Mouse (Mus musculus): Measurements from ENCODE around the gene Cnksr1.

The Cnksr1 gene

GRCm38 (mm10) chr4:134246256-134246655 lies 8.1 kb upstream of the Cnksr1 start:
- DNase-seq (ENCODE audit: low read depth, low spot score): no peak
- Histone ChIP-seq H3K27me3 (ENCODE audit: control insufficient read depth, insufficient read depth, low read length, poor library complexity, severe bottlenecking) (no peaks in the 10 kb centered on the region), H3K36me3 (ENCODE audit: control insufficient read depth, insufficient read depth, low read length, poor library complexity, severe bottlenecking) (no peaks in the 10 kb centered on the region)

DNA sequence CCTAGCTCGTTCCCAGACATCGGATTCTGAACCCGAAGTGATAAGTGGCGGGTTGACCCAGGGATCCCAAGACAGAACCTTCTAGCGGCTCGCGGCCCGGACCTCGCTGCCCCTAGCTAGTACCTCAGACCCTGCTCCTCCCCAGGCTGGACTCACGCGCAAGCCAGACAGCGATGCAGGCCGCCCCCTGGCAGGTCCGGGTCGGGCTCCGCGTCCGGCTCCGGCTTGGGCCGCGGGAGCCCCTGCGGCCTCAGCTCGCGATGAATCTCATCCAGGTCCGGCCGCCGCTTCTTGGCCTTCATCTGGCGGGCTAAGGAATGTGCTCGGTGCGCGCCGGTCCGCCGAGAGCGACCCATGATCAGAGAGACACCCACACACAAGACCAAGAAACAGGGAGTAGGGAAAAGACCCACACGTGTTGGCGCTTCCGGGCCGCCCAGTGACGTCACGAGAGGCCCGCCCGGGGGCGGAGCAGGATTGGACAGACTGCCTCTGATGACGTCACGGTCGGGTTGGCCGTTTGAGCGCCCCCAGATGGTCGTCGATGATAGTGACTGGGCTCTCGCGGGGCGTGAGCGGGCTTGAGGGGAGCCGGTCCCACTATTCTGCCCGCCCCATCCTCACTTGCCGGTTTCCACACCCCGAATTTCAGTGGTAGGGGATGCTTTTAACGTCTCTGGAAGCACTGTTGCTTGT lies 7.1 kb upstream of the Cnksr1 start, which contains the start of gene Zfp593:
Gene Zfp593 (minus strand): TSS at position 445 of the 696 bp plus-strand sequence.
- peak; percentile 95 for DNase-seq (ENCODE audit: low read depth, low spot score)
- H3K36me3 ChIP-seq (ENCODE audit: control insufficient read depth, insufficient read depth, low read length, poor library complexity, severe bottlenecking): no peaks in the 10 kb centered on the region
- H3K27me3 ChIP-seq (ENCODE audit: control insufficient read depth, insufficient read depth, low read length, poor library complexity, severe bottlenecking): no peaks in the 10 kb centered on the region

DNA sequence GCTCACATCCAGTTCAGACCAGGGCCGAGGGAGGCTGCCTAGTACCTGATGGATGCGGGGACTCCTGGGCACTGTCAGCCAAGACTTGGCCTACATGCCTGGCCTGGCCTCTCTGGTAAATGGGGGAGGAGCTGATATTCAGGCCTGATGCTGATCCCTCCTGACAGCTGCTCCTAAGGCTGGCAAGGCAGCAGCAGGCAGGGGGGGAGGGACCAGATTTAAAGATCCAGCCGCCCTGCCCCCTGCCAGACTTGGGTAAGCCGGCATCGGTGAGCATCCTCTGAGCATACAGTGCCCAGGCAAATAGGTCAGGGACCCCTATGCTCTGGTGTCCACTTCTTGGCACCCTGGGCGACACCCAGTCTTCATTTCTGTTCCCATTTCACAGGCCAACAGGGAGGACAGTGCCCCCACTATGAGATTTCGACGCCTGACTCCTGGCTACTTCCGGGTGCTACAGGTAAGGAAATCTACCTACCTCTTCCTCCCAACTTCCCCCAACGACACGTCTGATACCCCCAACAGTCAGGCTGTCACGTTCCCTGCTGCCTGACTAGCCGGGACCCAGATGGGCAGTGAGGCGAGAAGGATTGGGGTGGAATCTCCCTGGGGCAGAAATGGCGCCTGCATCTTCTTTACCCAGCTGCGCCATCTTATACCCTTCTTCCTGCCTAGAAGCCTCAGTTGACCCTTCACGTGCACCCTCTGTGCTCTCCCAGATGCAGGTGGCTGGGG lies 5.5 kb upstream of the Cnksr1 start, which contains the start of gene E130218I03Rik:
Gene E130218I03Rik (plus strand): TSS at position 147 of the 735 bp plus-strand sequence.
- DNase-seq (ENCODE audit: low read depth, low spot score): no peak
- Histone ChIP-seq H3K36me3 (ENCODE audit: control insufficient read depth, insufficient read depth, low read length, poor library complexity, severe bottlenecking) (no peaks in the 10 kb centered on the region), H3K27me3 (ENCODE audit: control insufficient read depth, insufficient read depth, low read length, poor library complexity, severe bottlenecking) (no peaks in the 10 kb centered on the region)

DNA sequence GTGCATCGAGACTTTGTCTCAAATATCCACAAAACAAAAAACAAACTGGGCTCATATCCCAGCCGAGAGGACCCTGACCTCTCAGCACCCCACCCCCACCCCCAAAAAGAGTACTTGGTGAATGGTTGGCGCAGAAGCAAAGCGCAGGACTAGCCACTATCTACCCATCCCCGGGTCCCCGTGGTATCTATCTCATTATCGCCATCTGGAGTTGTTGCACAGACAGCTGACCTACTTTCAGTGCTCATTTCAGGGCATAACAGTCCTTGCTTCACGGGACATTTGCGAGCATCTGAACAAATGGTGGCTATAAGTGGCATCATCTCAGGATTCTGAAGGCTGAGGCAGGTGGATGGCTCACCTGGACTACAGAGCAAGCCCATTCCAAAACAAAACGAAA lies 487 bp upstream of the Cnksr1 start:
- DNase-seq (ENCODE audit: low read depth, low spot score): no peak
- no peaks in the 10 kb centered on the region for H3K27me3 ChIP-seq (ENCODE audit: control insufficient read depth, insufficient read depth, low read length, poor library complexity, severe bottlenecking)
- no peaks in the 10 kb centered on the region for H3K36me3 ChIP-seq (ENCODE audit: control insufficient read depth, insufficient read depth, low read length, poor library complexity, severe bottlenecking)

DNA sequence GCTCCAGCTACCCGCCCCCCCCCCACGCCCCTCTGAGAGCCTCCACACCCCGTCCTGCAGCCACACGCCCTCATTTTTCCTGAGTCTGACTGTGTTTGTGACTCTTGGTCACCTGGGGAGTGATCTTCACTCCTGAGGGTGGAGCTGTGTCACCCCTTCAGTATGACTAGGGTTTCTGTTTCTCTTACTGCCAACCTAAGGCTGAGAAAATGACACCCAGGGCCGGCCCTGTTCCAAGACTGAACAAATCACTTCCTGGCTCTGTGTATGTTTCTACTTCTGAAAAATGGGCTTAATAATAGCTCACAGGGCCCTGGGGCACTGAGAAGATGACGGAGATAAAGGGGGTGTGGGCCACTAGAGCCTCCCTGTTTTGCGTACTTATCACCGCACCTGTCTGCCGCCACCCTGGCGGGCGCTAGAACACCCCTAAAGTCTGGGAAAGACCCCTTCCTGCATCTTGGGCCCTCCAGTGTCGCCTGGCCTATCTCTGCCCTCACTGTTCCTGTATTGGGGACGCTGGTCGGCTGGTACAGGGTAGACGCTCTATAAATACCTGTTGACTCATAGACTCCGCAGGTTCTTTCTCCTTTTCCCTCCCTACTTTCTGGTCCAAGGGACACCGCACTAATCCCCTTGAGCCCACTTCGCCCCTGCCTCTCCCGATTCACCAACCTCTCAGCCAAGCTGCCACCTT lies 469 bp downstream of the Cnksr1 start:
- Histone ChIP-seq H3K36me3 (ENCODE audit: control insufficient read depth, insufficient read depth, low read length, poor library complexity, severe bottlenecking) (no peaks in the 10 kb centered on the region), H3K27me3 (ENCODE audit: control insufficient read depth, insufficient read depth, low read length, poor library complexity, severe bottlenecking) (no peaks in the 10 kb centered on the region)
- no peak for DNase-seq (ENCODE audit: low read depth, low spot score)

DNA sequence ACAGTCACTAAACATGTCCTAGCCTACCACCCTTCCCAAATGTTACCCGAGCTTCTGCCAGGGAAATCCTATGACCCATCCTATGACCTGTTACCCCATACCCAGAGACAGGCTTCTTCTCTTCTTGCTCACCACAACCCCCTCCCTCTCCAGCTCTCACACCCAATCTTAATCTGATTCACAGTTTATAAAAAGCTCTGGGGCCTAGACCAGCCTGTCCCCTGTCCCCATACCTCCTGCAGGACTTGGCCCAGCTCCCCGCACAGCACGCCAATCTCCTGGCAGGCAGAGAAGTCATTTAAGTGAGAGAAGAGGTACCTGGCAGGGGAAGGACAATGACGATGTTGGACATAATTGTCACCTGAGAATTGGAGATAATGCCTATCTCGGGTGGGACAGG lies 3.3 kb downstream of the Cnksr1 start:
- Histone ChIP-seq H3K36me3 (ENCODE audit: control insufficient read depth, insufficient read depth, low read length, poor library complexity, severe bottlenecking) (no peaks in the 10 kb centered on the region), H3K27me3 (ENCODE audit: control insufficient read depth, insufficient read depth, low read length, poor library complexity, severe bottlenecking) (no peaks in the 10 kb centered on the region)
- DNase-seq (ENCODE audit: low read depth, low spot score): no peak

DNA sequence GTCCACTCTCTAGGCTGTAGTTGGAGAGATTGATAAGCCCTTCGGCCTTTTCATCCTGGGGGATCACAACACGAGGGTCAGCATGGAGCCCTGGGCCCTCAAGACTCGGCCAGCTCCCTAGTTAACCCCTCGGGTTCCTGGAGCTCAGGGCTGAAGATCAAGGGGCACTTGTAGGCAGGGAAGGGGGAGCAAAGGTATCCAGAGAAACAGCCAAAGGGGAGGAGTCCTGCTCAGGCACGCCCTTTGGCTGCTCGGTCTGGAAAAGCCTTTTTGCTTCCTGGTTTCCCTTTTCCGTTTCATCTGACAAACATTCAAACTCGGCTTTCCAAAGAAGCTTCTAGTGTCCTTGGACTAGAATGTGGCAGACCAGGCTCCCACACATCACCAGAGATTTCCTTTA lies 7.8 kb downstream of the Cnksr1 start:
- no peaks in the 10 kb centered on the region for H3K36me3 ChIP-seq (ENCODE audit: control insufficient read depth, insufficient read depth, low read length, poor library complexity, severe bottlenecking)
- H3K27me3 ChIP-seq (ENCODE audit: control insufficient read depth, insufficient read depth, low read length, poor library complexity, severe bottlenecking): no peaks in the 10 kb centered on the region
- DNase-seq (ENCODE audit: low read depth, low spot score): no peak

DNA sequence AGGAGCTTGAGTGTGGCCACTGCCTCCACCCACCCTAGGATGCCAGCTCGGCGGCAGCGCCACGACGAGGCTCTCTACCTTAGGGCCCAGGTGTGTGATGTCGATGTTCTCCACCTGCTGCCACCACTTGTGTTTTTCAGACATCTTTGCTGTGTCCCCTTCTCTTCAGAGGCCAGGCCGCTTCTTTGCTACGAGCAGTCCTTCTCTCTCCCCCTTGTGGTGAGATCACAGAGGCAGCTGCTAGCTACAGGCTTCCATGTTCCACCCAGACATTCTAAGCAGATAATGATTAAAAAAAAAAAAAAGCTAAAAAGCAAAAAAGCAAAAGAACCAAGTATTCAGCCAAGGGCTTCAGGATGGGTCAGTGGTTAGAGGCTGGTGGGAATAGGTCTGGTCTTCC lies 11.0 kb downstream of the Cnksr1 start, which contains the start of gene Catsper4:
Gene Catsper4 (minus strand): TSS at position 190 of the 400 bp plus-strand sequence.
- Histone ChIP-seq H3K27me3 (ENCODE audit: control insufficient read depth, insufficient read depth, low read length, poor library complexity, severe bottlenecking) (no peaks in the 10 kb centered on the region), H3K36me3 (ENCODE audit: control insufficient read depth, insufficient read depth, low read length, poor library complexity, severe bottlenecking) (no peaks in the 10 kb centered on the region)
- DNase-seq (ENCODE audit: low read depth, low spot score): peak; percentile 13

DNA sequence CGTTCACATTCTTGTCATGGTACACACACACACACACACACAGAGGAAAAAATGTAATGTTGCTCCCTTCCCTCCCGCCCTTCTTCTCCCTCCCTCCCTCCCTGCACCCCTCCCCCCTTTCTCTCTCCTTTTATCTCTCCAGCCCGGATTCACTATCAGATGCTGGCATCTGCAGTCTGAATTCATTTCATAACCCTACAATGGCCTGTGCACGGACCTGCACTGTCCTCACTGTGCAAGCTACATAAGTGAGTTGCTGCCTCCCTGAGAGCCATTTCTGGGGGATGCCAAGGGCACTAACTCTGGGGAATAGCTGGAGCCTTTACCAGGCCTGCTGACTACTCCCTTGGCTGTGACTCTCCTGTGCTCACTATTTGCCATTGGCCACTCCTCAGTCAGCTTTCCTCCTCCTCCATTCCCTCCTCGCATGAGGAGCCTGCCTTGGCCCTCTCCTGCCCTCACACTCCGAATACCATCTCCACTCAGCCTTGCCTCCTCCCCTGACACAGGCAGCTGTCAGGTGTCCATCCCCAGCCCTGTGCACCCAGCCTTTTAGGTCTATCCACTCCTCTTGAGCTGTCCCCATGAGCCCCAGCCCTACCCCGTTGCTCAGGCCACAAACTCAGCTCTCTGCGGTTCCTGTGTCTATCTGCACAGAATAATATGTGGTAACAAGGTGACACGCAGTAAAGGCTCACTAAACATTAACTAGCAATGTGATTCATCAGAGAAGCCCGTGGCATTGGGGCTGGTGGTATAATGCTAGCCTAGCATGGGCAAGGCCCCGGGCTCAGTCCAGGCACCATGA lies 15.2 kb downstream of the Cnksr1 start:
- Histone ChIP-seq H3K27me3 (ENCODE audit: control insufficient read depth, insufficient read depth, low read length, poor library complexity, severe bottlenecking) (no peaks in the 10 kb centered on the region), H3K36me3 (ENCODE audit: control insufficient read depth, insufficient read depth, low read length, poor library complexity, severe bottlenecking) (no peaks in the 10 kb centered on the region)
- DNase-seq (ENCODE audit: low read depth, low spot score): no peak

GRCm38 (mm10) chr4:134206488-134207053 lies 31.6 kb downstream of the Cnksr1 start:
- no peak for DNase-seq (ENCODE audit: low read depth, low spot score)

DNA sequence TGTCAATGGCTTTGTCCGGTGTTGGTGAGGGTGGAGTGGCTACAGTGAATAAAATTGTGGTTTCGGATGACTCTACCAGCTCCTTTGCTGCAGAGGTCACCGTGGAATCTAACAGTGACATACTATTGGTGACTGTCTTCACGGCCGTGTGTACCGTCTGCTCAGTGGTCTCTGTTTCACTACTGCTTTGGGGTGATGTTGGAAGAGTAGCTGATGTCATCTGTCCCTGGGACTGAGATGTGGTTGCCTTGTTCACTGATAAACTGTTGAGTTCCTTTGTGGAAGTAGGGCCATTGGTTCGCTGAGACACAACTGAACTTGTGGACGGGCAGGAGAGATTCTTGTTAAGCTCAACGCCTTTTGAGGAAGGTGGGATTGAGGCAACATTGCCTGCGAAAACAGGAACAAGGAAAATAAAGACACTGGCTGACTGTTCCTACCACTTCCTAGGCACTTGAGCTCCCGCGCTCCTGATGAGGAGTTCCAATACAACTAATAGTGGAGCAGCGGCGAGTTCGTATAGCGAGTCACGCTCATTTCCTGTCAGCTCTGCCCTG lies 34.8 kb downstream of the Cnksr1 start:
- Histone ChIP-seq H3K27me3 (ENCODE audit: control insufficient read depth, insufficient read depth, low read length, poor library complexity, severe bottlenecking) (no peaks in the 10 kb centered on the region), H3K36me3 (ENCODE audit: control insufficient read depth, insufficient read depth, low read length, poor library complexity, severe bottlenecking) (no peaks in the 10 kb centered on the region)
- DNase-seq (ENCODE audit: low read depth, low spot score): no peak

More at GRCm38 (mm10) chr4:134206488-134207053, 31.6 kb downstream of the Cnksr1 start:
- H3K36me3 ChIP-seq (ENCODE audit: control insufficient read depth, insufficient read depth, low read length, poor library complexity, severe bottlenecking): no peaks in the 10 kb centered on the region
- no peaks in the 10 kb centered on the region for H3K27me3 ChIP-seq (ENCODE audit: control insufficient read depth, insufficient read depth, low read length, poor library complexity, severe bottlenecking)

GRCm38 (mm10) chr4:134202904-134203303 lies 35.3 kb downstream of the Cnksr1 start, which contains the start of gene Gm7534:
Gene Gm7534, minus strand, starts transcription at chr4:134203004.
- DNase-seq (ENCODE audit: low read depth, low spot score): no peak
- no peaks in the 10 kb centered on the region for H3K36me3 ChIP-seq (ENCODE audit: control insufficient read depth, insufficient read depth, low read length, poor library complexity, severe bottlenecking)

GRCm38 (mm10) chr4:134199371-134199770 lies 38.8 kb downstream of the Cnksr1 start:
- Histone ChIP-seq H3K36me3 (ENCODE audit: control insufficient read depth, insufficient read depth, low read length, poor library complexity, severe bottlenecking) (no peaks in the 10 kb centered on the region), H3K27me3 (ENCODE audit: control insufficient read depth, insufficient read depth, low read length, poor library complexity, severe bottlenecking) (no peaks in the 10 kb centered on the region)
- no peak for DNase-seq (ENCODE audit: low read depth, low spot score)

More at GRCm38 (mm10) chr4:134202904-134203303, 35.3 kb downstream of the Cnksr1 start, which contains the start of gene Gm7534:
- no peaks in the 10 kb centered on the region for H3K27me3 ChIP-seq (ENCODE audit: control insufficient read depth, insufficient read depth, low read length, poor library complexity, severe bottlenecking)

DNA sequence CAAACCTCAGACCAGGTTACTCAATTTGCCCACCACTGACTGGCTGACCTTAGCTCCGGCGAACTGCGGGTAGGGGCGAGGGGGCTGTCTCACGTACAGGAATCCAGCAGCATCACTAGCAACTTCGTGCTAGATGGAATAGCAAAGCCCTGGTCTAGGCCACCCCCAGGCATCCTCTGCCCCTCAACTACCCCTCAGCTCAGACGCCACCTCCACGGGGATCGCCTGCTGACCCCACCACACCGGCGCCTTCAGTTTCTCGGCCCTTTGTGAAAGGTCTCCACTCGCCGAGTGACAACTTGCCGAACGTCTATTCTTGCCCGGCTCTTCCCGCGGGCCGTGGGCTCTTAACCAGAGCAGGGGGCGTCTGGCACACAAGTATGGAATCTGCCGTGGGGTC lies 51.9 kb downstream of the Cnksr1 start:
- no peak for DNase-seq (ENCODE audit: low read depth, low spot score)
- Histone ChIP-seq H3K36me3 (ENCODE audit: control insufficient read depth, insufficient read depth, low read length, poor library complexity, severe bottlenecking) (no peaks in the 10 kb centered on the region), H3K27me3 (ENCODE audit: control insufficient read depth, insufficient read depth, low read length, poor library complexity, severe bottlenecking) (no peaks in the 10 kb centered on the region)

Measured in splenic B cell, adult 2 months (primary cell).